Mouse (Mus musculus): ENCODE data around the gene Hcfc2.

The Hcfc2 gene

GRCm38 (mm10) chr10:82770713-82771112, 74.8 kb downstream of the Hcfc2 start:
- no peak for DNase-seq (ENCODE audit: low spot score in 2 of 2)

GRCm38 (mm10) chr10:82771595-82772170, 75.7 kb downstream of the Hcfc2 start:
- no peak for DNase-seq (ENCODE audit: low spot score in 2 of 2)

GRCm38 (mm10) chr10:82774841-82775240, 78.9 kb downstream of the Hcfc2 start:
- DNase-seq (ENCODE audit: low spot score in 2 of 2): no peak

GRCm38 (mm10) chr10:82777075-82777474, 81.1 kb downstream of the Hcfc2 start:
- DNase-seq (ENCODE audit: low spot score in 2 of 2): no peak

GRCm38 (mm10) chr10:82777886-82778285, 81.9 kb downstream of the Hcfc2 start:
- no peak for DNase-seq (ENCODE audit: low spot score in 2 of 2)

GRCm38 (mm10) chr10:82778791-82779549, 83.0 kb downstream of the Hcfc2 start:
- DNase-seq (ENCODE audit: low spot score in 2 of 2): no peak

GRCm38 (mm10) chr10:82779831-82780230, 83.9 kb downstream of the Hcfc2 start:
- DNase-seq (ENCODE audit: low spot score in 2 of 2): no peak

- no peak for DNase-seq (ENCODE audit: low spot score in 2 of 2)
Observed at GRCm38 (mm10) chr10:82780322-82780721, 84.4 kb downstream of the Hcfc2 start.

- no peak for DNase-seq (ENCODE audit: low spot score in 2 of 2)
Observed at GRCm38 (mm10) chr10:82780816-82781215, 84.9 kb downstream of the Hcfc2 start.

GRCm38 (mm10) chr10:82782472-82782871, 86.5 kb downstream of the Hcfc2 start:
- no peak for DNase-seq (ENCODE audit: low spot score in 2 of 2)

- DNase-seq (ENCODE audit: low spot score in 2 of 2): no peak
Observed at GRCm38 (mm10) chr10:82789181-82789580, 93.2 kb downstream of the Hcfc2 start.

GRCm38 (mm10) chr10:82790504-82790903, 94.5 kb downstream of the Hcfc2 start:
- DNase-seq (ENCODE audit: low spot score in 2 of 2): no peak

- DNase-seq (ENCODE audit: low spot score in 2 of 2): no peak
Observed at GRCm38 (mm10) chr10:82791713-82792112, 95.8 kb downstream of the Hcfc2 start.
